Mouse (Mus musculus) bone marrow, adult 2 months (tissue): Measurements from ENCODE around the gene Fastkd1.

Experiments
- CTCF ChIP-seq: fragments of 200-500 bp; IDR thresholded peaks from 2 replicates; pipeline ENCODE4 v1.5.1; 2011; ENCODE audit warnings: low read length, control low read depth; ENCODE audit not compliant: control insufficient read depth, insufficient read depth
- POLR2A ChIP-seq: fragments of 200-500 bp; IDR thresholded peaks from 2 replicates; pipeline ENCODE4 v1.6.1; 2011; ENCODE audit warnings: low read depth, mild to moderate bottlenecking, control low read depth, low read length, borderline replicate concordance; ENCODE audit not compliant: control insufficient read depth

DNA sequence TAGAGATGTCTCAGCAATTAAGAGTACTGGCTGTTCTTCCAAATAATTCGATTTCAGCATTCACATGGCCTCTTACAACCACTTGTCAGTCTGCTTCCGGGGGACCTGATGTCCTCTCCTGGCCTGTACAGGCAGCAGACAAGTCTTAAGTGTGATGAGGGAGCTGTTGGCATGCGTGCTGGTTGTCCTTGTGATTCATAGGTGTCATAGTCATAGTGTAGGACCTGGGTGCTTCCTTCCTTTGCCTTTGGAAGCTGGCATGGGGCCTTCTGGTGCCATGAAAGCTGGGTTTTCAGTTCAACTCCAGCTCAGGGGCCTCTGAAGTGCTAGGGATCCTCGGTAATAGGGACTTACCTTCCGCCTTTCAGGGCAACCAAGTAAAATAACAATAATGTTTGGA lies 810 bp upstream of the Fastkd1 start:
- TF ChIP-seq CTCF: no peak
- no peak for TF ChIP-seq POLR2A
